Mouse (Mus musculus): ENCODE measurements around the gene Fam174a.

DNA sequence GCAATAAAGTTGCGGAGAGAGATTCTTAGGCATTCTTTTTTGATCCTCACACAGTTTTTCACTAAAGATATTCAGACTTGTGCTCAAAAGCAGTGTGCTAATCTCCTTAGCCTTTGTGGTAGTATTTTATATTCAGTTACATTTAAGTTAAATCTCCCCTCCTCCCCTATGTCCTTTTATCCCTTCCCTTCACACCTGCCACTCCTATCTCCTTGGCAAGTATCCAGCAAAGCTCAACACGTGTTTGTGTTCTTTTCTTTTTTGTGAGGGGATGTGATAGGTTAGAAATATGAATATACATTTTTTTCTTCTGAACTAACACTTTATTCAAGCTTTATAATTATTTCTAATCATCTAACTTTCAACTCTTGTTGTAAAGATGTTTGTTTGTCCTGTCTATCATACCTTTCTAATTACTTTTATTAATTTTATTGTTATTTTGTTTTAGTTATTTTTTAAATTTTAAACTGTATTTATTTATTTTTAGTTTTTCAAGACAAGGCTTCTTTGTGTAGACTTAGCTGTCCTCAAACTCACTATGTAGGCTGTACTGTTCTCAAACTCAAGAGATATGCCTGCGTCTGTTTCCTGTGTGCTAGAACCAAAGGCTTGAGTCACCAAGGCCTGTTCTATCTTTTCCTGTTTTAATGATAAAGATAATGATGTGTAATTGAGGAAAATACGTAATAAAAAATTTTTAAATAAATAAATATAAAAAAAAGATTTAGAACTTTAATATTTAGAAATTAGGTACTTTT is 53.4 kb downstream of the Fam174a start:
- TF ChIP-seq ZNF384 (IDR thresholded peaks at IDR 0.05; ENCODE audit: low read depth, low read length) (no peak), MAFK (IDR thresholded peaks at IDR 0.05; ENCODE audit: insufficient read depth, low read depth, low read length) (no peak), ZC3H11A (IDR thresholded peaks at IDR 0.05; ENCODE audit: borderline replicate concordance, low read depth, low read length) (no peak)
